Mouse (Mus musculus) hematopoietic stem cell, adult 5-6 weeks (primary cell): ENCODE data around the gene Slc26a10. TPM values are rescaled to one million over a fixed set of nuclear protein-coding genes. Genes with fewer than 3 reads are reported as not detected.
"Not testable (repeated sequence)": the region's sequence is repeated elsewhere in the genome, so short reads cannot be mapped to it uniquely, and the experiment has no call there.

Source experiments
- ATAC-seq, 2 experiments: fragments of 125-278 bp in 1 of 2; replicated peaks in 1 of 2; 2 replicates each; pipeline ENCODE4 v1.8.0; 2016 to 2017; ENCODE audit warnings: inconsistent platforms in 2 of 2, mild to moderate bottlenecking in 2 of 2, moderate number of reproducible peaks in 2 of 2, low read depth in 1 of 2, moderate TSS enrichment in 1 of 2; ENCODE audit not compliant: low FRiP score in 2 of 2, poor library complexity in 2 of 2, severe bottlenecking in 2 of 2, insufficient read depth in 1 of 2, low TSS enrichment in 1 of 2
- total RNA-seq: library from RNA; stranded (forward); fragments of 172-1452, 232-1000 nt; gene quantifications from 2 replicates; pipeline ENCODE4 v1.2.3, GENCODE M21; 2017

The Slc26a10 gene
- total RNA-seq, 1 experiment from 2014 or later, result 0.30 TPM

DNA sequence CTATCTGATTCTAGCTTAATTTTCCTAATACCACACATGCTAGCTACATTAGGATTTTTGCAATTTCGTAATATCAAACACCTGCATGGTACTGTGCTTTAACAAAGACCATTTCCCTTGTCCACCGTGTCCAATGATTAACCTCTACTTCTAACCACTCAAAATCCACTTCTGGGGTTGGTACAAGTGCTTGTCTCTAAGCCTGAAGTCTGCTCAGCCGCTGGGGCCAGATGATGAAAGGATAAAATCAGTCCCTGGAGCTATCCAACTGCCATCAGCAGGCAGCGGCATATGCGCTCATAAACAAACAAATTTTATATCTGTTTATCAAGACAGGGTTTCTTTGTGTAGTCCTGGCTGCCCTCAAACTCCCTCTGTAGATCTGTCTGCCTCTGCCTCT, 24.1 kb upstream of the Slc26a10 start:
- ATAC-seq, result no peak

DNA sequence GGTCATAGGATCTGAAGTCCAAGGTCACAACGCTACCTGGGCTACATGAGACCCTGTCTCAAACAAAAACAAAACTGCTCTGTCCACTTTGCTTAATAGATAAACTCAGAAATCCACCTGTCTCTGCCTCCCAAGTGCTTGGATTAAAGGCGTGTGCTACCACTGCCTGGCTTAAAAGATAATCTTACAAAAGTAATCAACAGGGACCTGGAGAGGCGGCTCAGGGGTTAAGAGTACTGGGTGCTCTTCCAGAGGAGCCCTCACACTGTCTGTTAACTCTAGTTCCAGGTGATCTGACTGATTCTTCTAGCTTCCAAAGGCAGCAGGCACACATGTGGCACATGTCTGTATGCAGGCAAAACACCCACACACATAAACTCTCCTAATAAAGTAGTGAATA, 22.7 kb upstream of the Slc26a10 start:
- no peak for ATAC-seq

DNA sequence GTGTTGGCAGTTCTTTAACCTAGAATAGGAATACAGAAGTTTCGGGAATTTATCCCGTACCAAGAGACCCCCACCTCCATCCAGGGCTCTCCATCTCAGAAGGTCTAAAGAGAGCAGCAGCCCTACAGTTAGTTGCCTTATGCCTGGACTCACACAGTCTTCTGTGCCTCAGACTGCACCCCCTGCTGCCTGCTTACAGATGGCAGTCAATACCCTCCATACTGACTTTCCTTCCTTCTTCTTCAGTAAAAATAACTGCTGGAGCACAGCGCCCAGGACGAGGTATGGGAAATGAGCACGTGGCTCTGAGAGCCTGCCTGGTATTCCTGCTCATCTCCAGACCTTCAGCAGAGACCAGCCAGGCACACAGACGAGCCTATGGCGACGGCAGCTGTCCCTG, 19.8 kb upstream of the Slc26a10 start:
- no peak for ATAC-seq

DNA sequence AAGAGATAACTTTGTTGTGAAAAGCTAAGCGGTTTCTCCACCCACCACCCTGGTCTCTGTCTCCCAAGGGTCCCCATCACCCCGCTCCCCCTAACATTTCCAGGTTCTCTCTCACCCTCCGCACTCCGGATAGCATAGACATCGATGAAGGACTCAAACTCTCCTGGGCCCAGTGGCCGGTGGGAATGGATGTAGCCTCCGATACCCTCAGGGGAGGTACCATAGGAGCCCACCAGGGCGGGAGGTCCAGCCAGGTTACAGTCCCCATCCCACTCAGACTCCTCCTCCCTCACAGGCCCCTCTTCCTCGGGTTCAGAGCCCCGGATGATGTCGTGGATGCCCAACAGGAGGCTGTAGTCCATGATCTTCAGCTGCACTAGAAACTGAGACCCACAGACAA, 19.0 kb upstream of the Slc26a10 start:
- no peak for ATAC-seq

DNA sequence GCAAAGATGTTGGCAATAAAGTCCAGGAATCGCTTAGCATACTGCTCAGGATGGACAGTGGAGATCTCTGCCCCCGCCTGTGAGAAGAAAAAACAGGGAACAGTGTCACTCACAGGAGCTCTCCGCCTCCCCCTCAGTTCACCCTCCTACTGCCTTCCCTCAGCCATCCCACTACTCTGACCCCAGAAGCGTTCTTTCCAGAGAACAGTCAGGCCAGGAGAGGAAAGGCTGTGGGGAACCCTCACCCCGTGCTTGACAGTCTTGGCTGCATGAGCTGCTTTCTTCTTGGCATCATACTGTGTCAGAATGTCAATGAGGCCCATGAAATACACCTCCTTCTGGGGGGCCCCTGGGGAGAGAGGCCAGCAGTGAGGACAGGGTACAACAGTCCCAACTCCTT, 18.6 kb upstream of the Slc26a10 start:
- ATAC-seq, result no peak

DNA sequence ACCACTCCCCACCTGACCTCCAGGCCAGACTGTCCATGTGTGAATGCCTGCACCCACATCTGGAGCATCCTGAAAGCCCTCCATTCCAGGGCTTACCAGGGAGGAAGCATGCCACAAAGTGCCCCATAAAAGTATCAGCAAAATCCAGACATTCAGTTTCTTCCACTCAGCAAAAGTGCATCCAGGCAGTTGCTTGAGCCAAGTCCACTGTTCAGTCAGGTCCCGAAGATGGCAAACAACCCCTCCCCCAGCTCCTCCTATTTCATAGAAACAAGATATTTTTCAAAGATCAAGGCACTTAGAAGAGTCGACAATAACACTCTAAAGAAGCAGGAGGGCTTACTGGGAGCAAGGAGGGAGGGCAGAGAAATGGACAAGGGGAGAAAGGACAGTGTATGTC, 18.0 kb upstream of the Slc26a10 start:
- ATAC-seq, result no peak

DNA sequence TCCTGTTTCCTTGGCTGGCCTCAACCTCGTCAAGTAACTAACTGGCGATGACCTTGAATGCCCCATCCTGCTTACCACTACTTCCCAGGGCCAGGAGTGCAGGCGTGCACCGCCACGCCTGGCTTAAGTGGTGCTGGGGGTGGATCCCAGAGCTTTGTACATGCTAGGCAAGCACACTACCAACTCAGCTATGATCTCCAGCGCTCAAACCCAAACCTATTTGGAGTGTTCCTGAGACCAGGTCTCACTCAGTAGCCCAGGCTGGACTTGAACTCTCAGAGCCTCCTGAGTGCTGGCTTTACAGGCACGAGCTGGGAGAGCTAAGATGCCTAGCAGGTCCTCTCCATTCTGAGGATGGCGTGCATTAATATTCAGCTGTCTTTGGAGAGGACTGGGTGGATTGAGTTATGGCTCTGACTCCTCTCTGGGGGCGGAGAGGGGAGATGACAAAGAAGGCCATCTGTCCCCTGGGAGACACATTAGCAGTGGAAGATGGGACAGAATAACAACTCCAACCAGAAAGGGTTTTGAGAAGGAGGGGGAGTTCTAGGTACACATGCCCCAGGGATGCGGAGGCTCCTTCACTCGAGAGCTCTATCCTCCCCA, 17.2 kb upstream of the Slc26a10 start:
- no peak for ATAC-seq

DNA sequence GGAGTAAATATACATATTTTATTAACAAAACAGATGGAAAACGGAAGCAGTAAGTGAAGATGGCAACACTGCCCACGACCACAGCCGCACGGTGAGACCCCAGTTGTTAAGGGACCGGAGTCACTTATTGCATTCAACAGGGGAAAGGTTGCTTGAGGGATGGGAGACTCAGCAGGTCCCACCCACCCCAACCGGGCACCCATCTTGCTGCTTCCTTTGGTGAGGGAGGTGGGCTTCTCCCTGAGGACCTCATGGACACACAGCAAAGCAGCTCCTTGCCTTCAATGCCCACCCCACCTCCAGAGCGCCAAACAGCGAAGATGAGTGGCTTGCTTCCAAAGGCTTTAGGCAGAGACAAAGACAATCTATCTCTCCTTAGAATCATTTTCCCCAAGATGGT, 16.7 kb upstream of the Slc26a10 start:
- no peak for ATAC-seq

DNA sequence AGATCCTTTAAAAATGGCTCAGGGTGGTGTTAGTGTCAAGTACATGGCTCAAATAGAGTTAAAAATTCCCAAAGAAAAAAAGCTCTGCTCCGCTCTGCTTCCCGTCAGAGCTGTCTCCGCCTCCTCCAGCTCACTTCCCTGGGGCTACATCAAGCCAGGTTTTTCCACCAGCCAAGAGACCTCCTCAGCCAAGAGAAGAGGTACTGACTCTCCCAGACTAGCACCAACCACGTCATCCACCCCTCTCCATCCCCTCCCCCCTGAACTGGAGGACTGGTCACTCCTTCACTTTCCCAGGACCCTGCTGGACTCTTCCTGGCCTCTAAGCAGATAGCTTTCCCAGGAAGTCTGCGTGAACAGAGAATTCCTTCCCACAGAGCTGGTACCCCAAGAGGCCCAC, 15.9 kb upstream of the Slc26a10 start:
- ATAC-seq, result no peak

DNA sequence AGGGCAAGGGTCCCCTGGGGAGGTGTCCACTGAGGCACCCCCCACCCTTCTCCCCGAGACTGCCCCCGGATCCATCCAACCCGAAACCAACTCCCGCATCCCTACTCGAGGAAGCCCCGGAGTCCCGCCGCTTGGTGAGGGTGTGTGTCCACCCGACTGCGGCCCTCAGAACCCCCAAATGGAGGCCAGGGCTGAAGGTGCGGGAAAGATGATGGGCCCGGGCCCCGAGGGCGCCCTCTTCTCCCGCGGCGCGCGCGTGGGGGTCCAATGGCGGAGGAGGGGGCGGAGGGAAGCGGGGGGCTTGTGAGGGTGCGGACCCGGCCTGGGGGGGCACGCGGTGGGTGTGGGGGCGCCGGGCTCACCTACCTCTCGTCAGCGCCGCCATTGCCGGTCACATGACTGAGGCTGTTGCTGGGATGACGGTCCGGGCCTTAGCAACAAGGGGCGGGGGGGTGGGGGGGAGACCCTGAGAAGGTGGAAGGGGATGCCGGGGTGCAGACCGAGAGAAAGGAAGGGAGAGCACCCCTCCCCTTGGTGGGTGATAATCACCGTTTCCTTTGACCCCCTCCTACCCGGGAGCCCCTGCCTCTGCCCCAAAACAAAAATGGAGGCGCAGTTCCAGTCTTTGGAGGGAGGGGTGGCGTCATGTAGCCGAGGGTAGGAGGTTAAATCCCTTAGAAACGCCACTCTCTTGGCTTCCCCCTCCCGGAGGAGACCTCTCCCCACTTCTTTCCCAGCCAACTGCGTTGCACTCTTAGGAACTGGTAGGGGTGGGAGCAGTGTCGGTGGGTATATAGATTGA, 15.1 kb upstream of the Slc26a10 start, which contains the start of gene Dtx3:
Gene Dtx3, minus strand, starts transcription at position 401 of the 802 bp plus-strand sequence.
- ATAC-seq, result no peak; a peak in 1 of 4 replicates

DNA sequence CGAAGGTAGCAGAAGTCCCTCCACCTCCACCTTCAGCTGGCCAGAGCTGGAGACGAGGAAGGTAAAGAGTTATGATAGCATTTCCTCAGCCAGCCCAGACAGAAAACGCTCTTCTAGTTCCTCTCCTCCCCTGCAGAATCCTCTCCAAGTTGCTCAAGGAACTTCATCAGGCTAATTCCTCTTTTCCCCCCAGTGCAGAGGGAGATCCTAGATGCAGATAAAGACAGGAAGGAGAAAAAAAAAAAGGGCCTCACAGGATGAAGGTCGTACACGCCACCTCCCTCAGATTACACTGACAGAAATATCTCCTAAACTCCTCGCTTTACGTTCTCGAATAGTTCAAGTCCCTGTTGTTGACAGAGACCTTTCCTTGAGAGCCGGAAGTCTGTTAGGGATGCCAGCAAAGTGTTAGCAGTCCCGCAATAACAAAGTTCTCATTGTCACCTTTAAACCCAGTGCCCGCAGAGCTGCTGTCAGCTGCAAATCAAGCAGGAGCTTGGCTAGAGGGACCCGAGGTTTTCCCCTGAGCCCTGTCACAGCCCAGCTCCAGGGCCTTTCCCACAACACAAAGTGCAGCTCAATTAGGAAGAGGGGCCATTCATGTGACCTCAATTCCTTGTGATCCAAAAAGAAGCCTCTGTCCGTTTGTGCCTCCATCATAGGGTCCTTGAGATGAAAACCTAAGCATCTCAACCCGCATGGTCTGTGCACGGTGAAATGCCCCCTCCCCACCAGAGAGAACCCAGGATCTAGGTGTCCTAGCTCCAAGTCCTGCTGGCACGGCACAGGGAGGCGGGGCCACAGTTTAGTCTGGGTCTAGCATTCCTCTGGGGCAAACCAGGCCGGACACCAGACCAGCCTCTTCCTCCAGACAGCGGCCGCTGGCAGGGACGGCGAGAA, 14.2 kb upstream of the Slc26a10 start:
- ATAC-seq, result peak; percentile 27 to 42; a peak in 2 of 4 replicates

DNA sequence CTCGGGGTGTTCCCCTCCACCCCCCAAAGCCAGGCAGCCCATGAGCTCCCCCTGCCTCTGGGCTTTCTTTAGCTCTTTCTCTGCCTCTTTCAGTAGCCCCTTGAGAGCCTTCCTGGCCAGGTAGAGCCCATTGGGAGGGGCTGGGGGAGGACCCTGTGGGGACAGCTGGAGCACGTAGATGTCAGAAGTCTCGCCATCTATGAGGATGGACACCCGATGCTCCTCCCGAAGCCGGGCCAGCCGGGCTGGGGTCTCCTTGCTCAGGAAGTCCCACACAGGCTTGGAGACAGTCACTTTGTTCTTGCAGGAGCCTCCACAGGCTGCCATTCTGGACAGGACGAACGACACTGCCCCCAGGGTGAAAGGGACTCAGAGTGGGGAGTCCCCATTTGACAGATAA, 12.6 kb upstream of the Slc26a10 start:
- ATAC-seq, result no peak

DNA sequence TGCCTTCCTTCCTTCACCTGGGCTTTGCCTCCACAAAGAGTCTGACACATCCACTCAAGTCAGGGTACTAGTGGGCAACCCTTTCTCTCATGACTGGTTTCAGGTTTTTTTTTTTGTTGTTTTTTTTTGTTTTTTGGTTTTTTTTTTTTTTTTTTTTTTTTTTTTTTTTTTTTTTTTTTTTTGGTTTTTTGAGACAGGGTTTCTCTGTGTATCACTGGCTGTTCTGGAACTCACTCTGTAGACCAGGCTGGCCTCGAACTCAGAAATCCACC, 11.5 kb upstream of the Slc26a10 start:
- ATAC-seq, result not testable (repeated sequence)

DNA sequence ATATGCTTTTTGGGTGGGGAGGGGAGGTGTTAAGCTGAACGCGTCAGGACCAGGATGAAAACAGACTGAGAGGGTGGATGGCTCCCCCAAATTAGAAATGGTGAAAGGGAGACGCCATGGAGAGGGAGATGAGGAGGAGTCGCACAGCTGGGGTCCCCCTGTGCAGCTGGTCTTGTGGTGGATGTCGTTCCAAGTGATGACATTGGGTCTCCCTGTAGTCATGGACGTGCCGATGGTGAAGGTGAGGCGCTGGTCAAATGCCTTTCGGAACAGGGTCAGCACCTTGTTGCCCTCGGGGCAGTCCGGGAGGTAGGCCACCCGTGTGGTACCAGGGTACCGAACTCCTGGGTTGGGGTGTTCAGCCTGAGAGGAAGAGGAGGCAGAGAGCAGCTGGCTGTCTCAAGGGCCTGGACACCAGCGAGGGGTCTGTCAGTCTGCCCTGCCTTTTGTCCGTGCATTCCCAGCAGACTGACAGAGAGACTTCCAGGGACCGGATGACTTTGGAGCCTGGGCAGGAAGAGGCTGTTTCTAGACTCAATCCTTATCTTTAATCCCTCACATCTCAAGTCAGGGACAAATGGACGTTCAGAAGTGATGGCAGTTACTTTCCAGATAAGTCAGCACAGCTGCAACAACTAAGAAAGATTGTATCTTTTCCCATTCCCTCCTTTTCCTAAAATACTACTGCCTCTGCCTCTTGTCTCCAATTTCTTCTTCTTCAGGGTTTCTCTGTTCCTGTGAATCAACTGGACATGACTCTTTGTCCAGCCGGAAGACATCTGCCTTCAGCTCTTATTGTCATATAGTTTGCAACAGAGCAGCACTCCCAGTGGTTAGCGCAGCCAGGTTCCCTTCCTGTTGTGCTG, 11.0 kb upstream of the Slc26a10 start:
- ATAC-seq, result no peak

DNA sequence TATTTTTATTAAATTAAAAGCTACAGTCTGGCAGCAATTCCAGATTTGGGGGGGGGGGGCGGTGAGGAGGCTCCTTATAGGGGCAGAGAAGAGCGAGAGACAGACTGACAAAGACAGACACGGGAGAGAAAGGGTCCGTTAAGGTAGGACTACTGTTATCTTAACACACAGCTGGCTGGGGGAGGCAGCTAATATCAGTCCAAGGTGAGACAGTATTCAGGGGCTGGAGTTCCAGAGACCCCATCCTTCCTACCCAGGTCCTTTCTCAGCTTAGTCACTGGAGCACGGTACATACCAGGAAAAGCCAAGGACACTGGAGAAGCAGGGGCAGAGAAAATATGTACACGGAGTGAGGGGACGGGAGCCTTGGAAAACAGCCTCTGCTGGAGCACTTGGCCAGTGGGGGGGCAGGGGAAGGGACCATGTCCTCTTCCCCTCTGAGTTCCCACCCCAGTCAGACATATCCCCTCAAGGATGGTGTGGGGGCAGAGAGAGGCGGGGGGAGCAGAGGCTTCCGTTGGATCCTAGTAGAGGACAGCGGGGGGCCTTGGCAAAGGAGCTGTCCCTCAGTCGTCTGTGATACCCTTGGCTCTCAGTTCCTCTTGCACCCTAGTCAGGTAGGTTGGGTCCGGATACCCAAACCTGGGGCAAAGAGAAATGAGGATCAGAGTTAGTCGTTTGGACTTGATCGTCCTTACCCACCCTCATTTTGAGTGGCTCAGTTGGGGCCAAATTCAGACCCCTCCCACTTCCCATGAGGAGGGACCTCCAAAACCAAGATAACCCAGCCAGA, 10.1 kb upstream of the Slc26a10 start:
- no peak for ATAC-seq

DNA sequence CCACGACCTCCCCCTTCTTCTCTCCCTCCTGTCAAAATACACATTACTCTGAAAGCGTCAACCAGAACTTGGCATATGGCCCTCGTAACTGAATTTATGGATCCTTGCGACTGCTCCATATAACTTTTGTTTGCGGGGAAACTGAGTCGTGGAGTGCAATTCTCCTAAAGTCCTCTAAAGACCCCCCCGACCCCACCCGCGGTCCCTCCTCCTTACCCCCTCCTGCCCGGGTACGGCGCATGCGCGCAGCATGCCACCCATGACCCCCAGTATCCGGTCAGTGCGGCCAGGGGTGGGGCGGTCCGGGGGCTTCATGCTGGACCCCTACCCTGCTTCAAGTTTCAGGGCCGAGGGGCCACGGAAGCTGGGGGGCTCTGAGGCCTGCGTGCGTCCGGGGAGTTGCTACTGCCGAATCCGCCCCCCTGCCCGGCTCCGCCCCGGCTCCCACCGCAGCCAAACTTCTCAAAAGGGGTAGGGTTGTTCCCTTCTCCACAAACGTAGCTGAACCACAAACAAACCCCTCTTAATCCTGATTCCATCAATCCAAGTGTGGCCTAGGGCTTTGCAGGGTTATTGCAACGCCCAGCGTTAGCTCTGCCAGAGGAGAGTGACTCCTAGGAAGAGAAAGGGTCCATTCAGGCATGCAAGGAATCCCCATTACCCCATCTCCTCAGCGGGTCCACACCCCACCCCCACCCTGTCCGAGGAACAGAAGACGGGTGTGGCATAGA, 9.4 kb upstream of the Slc26a10 start, which contains the start of gene Arhgef25:
Gene Arhgef25, minus strand, starts transcription at position 433 of the 731 bp plus-strand sequence.
- no peak for ATAC-seq
